Mouse (Mus musculus) urinary bladder, postnatal 10 days (tissue): ENCODE measurements around the gene Ccnf.

Experiments
- DNase-seq: peaks from one replicate; pipeline ENCODE4 v3.0.0; 2022; ENCODE audit warnings: low spot score

Gene Ccnf

GRCm38 (mm10) chr17:24201092-24201491, 50.2 kb downstream of the Ccnf start:
- no peak for DNase-seq

DNA sequence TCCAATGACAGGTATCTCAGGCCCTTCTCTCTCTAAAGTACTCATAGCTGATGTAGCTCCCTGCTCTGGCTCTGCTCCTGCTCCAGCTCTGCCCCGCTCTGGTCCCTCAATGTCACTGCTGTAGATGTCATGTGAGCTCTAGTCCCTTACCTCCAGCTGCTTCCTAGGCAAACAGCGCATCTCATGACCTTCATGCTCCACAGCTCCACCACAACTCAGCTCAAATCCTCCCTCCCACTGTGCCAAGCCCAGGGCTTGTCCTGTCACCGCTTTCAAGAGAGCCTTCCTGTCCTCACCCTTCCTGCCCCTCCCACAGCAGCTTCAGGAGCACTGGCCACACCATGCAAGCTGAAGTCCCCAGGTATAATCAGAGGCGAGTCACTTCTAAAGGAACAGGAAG, 51.5 kb downstream of the Ccnf start:
- DNase-seq: no peak

DNA sequence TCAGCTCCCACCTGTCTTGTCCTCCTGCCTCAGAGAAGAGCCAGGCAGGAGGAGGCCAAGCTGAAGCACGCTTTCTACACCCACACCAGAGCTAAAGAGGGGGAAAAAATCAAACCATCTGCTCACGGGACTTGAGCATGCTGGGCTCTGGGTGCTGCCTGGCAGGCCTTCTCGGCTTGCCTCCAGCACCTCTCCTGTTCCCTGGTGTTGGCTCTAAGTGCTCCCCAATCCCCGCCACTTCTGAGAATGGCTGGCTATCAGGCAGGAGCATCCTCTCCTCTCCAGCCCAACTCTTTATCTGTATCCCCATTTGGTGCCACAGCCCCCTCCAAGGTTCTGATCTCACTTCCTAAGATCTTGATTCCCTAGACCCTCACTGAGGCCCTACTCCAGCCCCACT, 52.0 kb downstream of the Ccnf start:
- DNase-seq: no peak

GRCm38 (mm10) chr17:24197032-24197824, 54.1 kb downstream of the Ccnf start:
- DNase-seq: no peak

GRCm38 (mm10) chr17:24195349-24195748, 55.9 kb downstream of the Ccnf start:
- no peak for DNase-seq

GRCm38 (mm10) chr17:24193769-24194168, 57.5 kb downstream of the Ccnf start:
- no peak for DNase-seq

GRCm38 (mm10) chr17:24193268-24193667, 58.0 kb downstream of the Ccnf start:
- DNase-seq: no peak

- DNase-seq: no peak
Measured at GRCm38 (mm10) chr17:24192848-24193247, 58.4 kb downstream of the Ccnf start.

GRCm38 (mm10) chr17:24191481-24191880, 59.8 kb downstream of the Ccnf start:
- no peak for DNase-seq

DNA sequence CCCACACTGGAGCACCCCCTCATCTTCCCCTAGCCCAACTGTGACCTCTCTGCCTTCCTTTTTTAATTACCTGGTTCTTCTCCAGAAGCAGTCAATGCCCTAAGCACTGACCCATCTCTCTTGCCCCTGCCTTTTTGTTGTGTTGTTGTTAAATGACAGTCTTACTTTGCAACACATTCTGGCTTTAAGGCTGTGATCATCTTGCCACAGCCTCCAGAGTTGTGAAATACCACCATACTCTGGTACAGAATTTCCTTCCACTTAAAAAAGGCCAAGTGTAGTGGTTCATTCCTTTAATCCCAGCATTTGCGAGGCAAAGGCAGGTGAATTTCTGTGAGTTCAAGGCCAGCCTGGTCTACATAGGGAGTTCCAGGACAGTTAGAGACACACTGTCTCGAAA, 60.4 kb downstream of the Ccnf start:
- no peak for DNase-seq

DNA sequence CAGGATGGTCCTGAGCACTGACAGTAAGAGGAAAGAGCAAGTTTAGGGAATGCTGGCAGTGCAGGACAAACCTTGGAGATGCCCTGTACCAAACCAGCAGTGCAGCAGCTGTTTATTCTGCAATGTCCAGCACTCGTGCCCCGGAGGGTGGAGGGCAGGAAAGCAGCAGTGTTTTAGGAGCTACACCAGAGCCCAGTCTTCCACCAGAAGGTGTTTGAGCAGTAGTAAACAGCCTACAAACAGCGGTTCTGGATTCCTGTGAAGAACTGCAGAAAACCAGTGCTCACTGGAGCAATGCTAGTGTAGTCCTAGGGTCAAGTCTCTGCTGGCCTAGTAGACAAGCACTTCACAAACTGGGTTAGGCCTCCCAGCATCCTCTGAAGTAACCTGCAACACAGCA, 77.0 kb downstream of the Ccnf start:
- no peak for DNase-seq

DNA sequence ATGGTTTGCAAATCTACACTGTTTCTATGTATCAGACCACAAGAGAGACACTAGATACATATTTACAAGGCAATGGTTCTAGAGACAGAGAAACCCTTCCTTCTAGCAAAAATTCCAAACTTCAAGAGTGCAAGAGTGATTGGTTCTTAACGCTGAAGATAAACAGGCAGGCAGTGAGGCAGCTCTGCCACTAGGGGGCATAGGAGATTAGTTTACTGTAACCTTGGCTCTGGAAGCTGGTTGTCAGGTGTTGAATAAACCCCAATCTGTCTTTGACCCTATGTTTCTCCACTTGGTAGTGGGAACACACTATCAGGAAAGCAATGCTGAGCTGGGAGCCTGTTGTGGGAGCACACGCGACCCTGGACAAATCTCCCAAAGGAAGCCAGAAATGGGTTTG, 77.9 kb downstream of the Ccnf start:
- no peak for DNase-seq
